ENCODE assay signal across 22 mouse cellular contexts in the genomic region with DNA sequence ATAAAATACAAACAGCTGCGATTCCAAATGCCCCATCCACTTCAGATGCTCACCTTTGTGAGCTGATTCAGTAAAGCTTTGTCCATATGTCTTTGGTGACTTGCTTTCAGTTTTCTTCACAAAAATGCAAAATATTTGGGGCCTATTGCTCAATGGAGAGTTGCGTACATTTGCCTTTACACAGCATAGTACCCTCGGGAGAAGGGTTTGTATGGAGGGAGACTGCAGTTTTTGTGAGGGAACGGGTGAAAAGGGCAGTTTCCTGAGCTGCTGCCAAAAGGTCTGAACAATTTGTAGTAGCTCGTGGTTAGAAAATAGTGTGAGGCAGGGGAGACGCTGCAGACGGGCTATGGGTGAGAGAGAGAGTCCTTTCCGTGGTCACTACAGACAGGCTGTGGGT. TPM values are rescaled to one million over a fixed set of nuclear protein-coding genes. Genes with fewer than 3 reads are reported as not detected.
A peak's percentile ranks its signal among the peaks of the same experiment; 100 is the strongest.
DNase-seq lines count a peak whose midpoint lies in the region; ATAC-seq and TF ChIP-seq lines count a peak whose summit lies in the region.
"Had no signal": no experiment of that assay in that cellular context is flagged by ENCODE, and none has a peak within 500 bp of the region (broad histone marks: within the 10 kb centered on the region; RNA-seq: fewer than 3 reads in every experiment).

No protein-coding gene starts in this region.

- DNase-seq in heart, adult 2 months, result no peak
- no peak for DNase-seq in lung, postnatal 4 days
- peak; percentile 79 for DNase-seq in NIH3T3 (ENCODE audit: low read depth)
- no peak for DNase-seq in midbrain, embryonic 10.5 days (ENCODE audit: low spot score)
- DNase-seq: cerebellum, adult 11 months; cerebellum, postnatal 14 days; gastrocnemius, postnatal 25 days; heart, postnatal 14 days; thymus, postnatal 4 days had no signal

- TF ChIP-seq POLR2A in heart, adult 2 months (IDR thresholded peaks at IDR 0.05; ENCODE audit: insufficient read depth, low read depth, low read length), result no peak

- H3K79me2 ChIP-seq in heart, adult 2 months (replicated peaks; ENCODE audit: control insufficient read depth, insufficient read depth, low read length), result peaks cover 10% of the 10 kb centered on the region

- no peaks in the 10 kb centered on the region for H3K36me3 ChIP-seq in heart, embryonic 13.5 days
- peaks cover 2% of the 10 kb centered on the region; the same call in 1 of the 2 replicates for H3K36me3 ChIP-seq in heart, adult 2 months (ENCODE audit: control insufficient read depth, insufficient read depth, low read length)
- no peaks in the 10 kb centered on the region for H3K36me3 ChIP-seq in lung, embryonic 16.5 days (ENCODE audit: control insufficient read depth, insufficient read depth, low read length)
- H3K36me3 ChIP-seq in midbrain, embryonic 10.5 days, result no peaks in the 10 kb centered on the region
- H3K36me3 ChIP-seq in neural tube, embryonic 15.5 days, result no peaks in the 10 kb centered on the region
- H3K36me3 ChIP-seq: embryonic facial prominence, embryonic 15.5 days; G1E; hindbrain, embryonic 13.5 days; kidney, embryonic 15.5 days; limb, embryonic 15.5 days; liver, embryonic 15.5 days; midbrain, embryonic 12.5 days; neural tube, embryonic 13.5 days had no signal

- H3K4me2 ChIP-seq in heart, embryonic 13.5 days, result no peak overlapping the region
- H3K4me2 ChIP-seq in lung, embryonic 16.5 days (ENCODE audit: low read depth, low read length), result no peak overlapping the region
- no peak overlapping the region for H3K4me2 ChIP-seq in neural tube, embryonic 15.5 days
- H3K4me2 ChIP-seq: embryonic facial prominence, embryonic 15.5 days; hindbrain, embryonic 13.5 days; kidney, embryonic 15.5 days; limb, embryonic 15.5 days; liver, embryonic 15.5 days; midbrain, embryonic 12.5 days; neural tube, embryonic 13.5 days had no signal

- no peak overlapping the region for H3K4me3 ChIP-seq in heart, embryonic 13.5 days
- no peak overlapping the region for H3K4me3 ChIP-seq in heart, adult 2 months
- no peak overlapping the region for H3K4me3 ChIP-seq in lung, embryonic 16.5 days (ENCODE audit: low read length)
- H3K4me3 ChIP-seq in midbrain, embryonic 10.5 days, result no peak overlapping the region
- H3K4me3 ChIP-seq in neural tube, embryonic 15.5 days (replicated peaks), result no peak overlapping the region
- H3K4me3 ChIP-seq: embryonic facial prominence, embryonic 15.5 days; hindbrain, embryonic 13.5 days; kidney, embryonic 15.5 days; limb, embryonic 15.5 days; liver, embryonic 15.5 days; midbrain, embryonic 12.5 days; neural tube, embryonic 13.5 days had no signal

- no peak overlapping the region for H3K27ac ChIP-seq in heart, embryonic 13.5 days (replicated peaks)
- H3K27ac ChIP-seq in heart, adult 2 months, result no peak overlapping the region
- no peak overlapping the region for H3K27ac ChIP-seq in lung, embryonic 16.5 days (ENCODE audit: low read length)
- H3K27ac ChIP-seq in midbrain, embryonic 10.5 days (replicated peaks), result no peak overlapping the region
- H3K27ac ChIP-seq in neural tube, embryonic 15.5 days (replicated peaks), result no peak overlapping the region
- H3K27ac ChIP-seq: embryonic facial prominence, embryonic 15.5 days; hindbrain, embryonic 13.5 days; kidney, embryonic 15.5 days; limb, embryonic 15.5 days; liver, embryonic 15.5 days; midbrain, embryonic 12.5 days; neural tube, embryonic 13.5 days had no signal

- peaks cover 81% of the 10 kb centered on the region for H3K4me1 ChIP-seq in heart, embryonic 13.5 days
- H3K4me1 ChIP-seq in heart, adult 2 months (ENCODE audit: control insufficient read depth, insufficient read depth, low read length), result peaks cover 27% of the 10 kb centered on the region
- peaks cover 37% of the 10 kb centered on the region for H3K4me1 ChIP-seq in lung, embryonic 16.5 days (replicated peaks; ENCODE audit: control insufficient read depth, insufficient read depth, low read length)
- H3K4me1 ChIP-seq in midbrain, embryonic 10.5 days, result peaks cover 10% of the 10 kb centered on the region; the same call in 1 of the 2 replicates
- H3K4me1 ChIP-seq in neural tube, embryonic 15.5 days, result peaks cover 4% of the 10 kb centered on the region; the same call in 1 of the 2 replicates
- H3K4me1 ChIP-seq: hindbrain, embryonic 13.5 days had no signal

- no peaks in the 10 kb centered on the region for H3K9me3 ChIP-seq in heart, embryonic 13.5 days
- no peaks in the 10 kb centered on the region for H3K9me3 ChIP-seq in lung, embryonic 16.5 days (ENCODE audit: control insufficient read depth, low read length)
- H3K9me3 ChIP-seq in midbrain, embryonic 10.5 days (replicated peaks), result no peaks in the 10 kb centered on the region
- no peaks in the 10 kb centered on the region for H3K9me3 ChIP-seq in neural tube, embryonic 15.5 days (replicated peaks)
- H3K9me3 ChIP-seq: embryonic facial prominence, embryonic 15.5 days; G1E; hindbrain, embryonic 13.5 days; kidney, embryonic 15.5 days; limb, embryonic 15.5 days; liver, embryonic 15.5 days; midbrain, embryonic 12.5 days; neural tube, embryonic 13.5 days had no signal

- no peak for ATAC-seq in heart, embryonic 13.5 days (ENCODE audit: extremely low read depth, insufficient number of reproducible peaks, low FRiP score, low TSS enrichment)
- ATAC-seq in lung, embryonic 16.5 days (ENCODE audit: low read depth), result peak; percentile 37; the same call in 1 of the 2 replicates
- ATAC-seq in neural tube, embryonic 15.5 days (ENCODE audit: low FRiP score), result no peak
- ATAC-seq: CD4-positive, CD25-positive, alpha-beta regulatory T cell, adult 4 months; forebrain, embryonic 16.5 days had no signal

- 0 out of 2 replicates have a peak overlapping the region, but pooled peaks have one; percentile 10 for H3K9ac ChIP-seq in heart, embryonic 13.5 days
- H3K9ac ChIP-seq in heart, adult 2 months (ENCODE audit: low read depth, low read length), result no peak overlapping the region
- no peak overlapping the region for H3K9ac ChIP-seq in lung, embryonic 16.5 days (ENCODE audit: low read length)
- H3K9ac ChIP-seq in neural tube, embryonic 15.5 days (replicated peaks), result no peak overlapping the region
- H3K9ac ChIP-seq: embryonic facial prominence, embryonic 15.5 days; hindbrain, embryonic 13.5 days; kidney, embryonic 15.5 days; limb, embryonic 15.5 days; liver, embryonic 15.5 days; midbrain, embryonic 12.5 days; neural tube, embryonic 13.5 days had no signal

- H3K27me3 ChIP-seq in heart, embryonic 13.5 days (replicated peaks), result no peaks in the 10 kb centered on the region
- H3K27me3 ChIP-seq in heart, adult 2 months (ENCODE audit: control insufficient read depth, insufficient read depth, low read length), result no peaks in the 10 kb centered on the region; the same call in 1 of the 2 replicates
- no peaks in the 10 kb centered on the region for H3K27me3 ChIP-seq in lung, embryonic 16.5 days (ENCODE audit: control insufficient read depth, insufficient read depth, low read depth, low read length)
- H3K27me3 ChIP-seq in midbrain, embryonic 10.5 days (ENCODE audit: low read depth, poor library complexity, severe bottlenecking), result no peaks in the 10 kb centered on the region
- H3K27me3 ChIP-seq in neural tube, embryonic 15.5 days (replicated peaks), result no peaks in the 10 kb centered on the region
- H3K27me3 ChIP-seq: embryonic facial prominence, embryonic 15.5 days; hindbrain, embryonic 13.5 days; kidney, embryonic 15.5 days; limb, embryonic 15.5 days; liver, embryonic 15.5 days; midbrain, embryonic 12.5 days; neural tube, embryonic 13.5 days had no signal

- 46% methylated on average over 8 of the region's 8 CpGs for WGBS in heart, embryonic 13.5 days
- WGBS in heart, adult 2 months, result 46% methylated on average over 8 of the region's 8 CpGs
- WGBS in lung, embryonic 16.5 days, result 30% methylated on average over 8 of the region's 8 CpGs
- WGBS in midbrain, embryonic 10.5 days, result 85% methylated on average over 8 of the region's 8 CpGs
- WGBS in neural tube, embryonic 15.5 days, result 48% methylated on average over 8 of the region's 8 CpGs

- TF ChIP-seq EP300 in heart, adult 2 months (IDR thresholded peaks at IDR 0.05; ENCODE audit: insufficient read depth, low read depth, low read length), result no peak

- no peak for TF ChIP-seq CTCF in heart, adult 2 months (IDR thresholded peaks at IDR 0.05)

- intact Hi-C loops in heart, adult 2 months (cut with DNase I), result no loop called here

RNA-seq across cellular contexts. Expression of a gene that starts 40.5 kb away (rescaled TPM):
- polyA plus RNA-seq in heart, embryonic 13.5 days (2015; fragmentation: Nextera tagmentation; extraction: Ambion mirVana), result 42.9 and 45.8 TPM in 2 replicates
- 10 to 100 TPM; 40.5 to 49.1 TPM for total RNA-seq in heart, adult 2 months (2021)
- 24.0 and 41.8 TPM in 2 replicates for polyA plus RNA-seq in heart, adult 2 months (2012; rRNA removed)
- 84.4 and 95.3 TPM in 2 replicates for polyA plus RNA-seq in lung, embryonic 16.5 days (2015; fragmentation: Nextera tagmentation; extraction: Ambion mirVana)
- polyA plus RNA-seq in midbrain, embryonic 10.5 days (2016; fragmentation: Nextera tagmentation; extraction: Ambion mirVana), result 43.2 and 47.5 TPM in 2 replicates
- polyA plus RNA-seq in neural tube, embryonic 15.5 days (2015; fragmentation: Nextera tagmentation; extraction: Ambion mirVana), result 27.7 and 36.7 TPM in 2 replicates
- polyA plus RNA-seq: G1E had no signal
